Mouse (Mus musculus) spleen, embryonic (tissue): ENCODE data around the gene 2900011O08Rik.
"Not testable (repeated sequence)": the region's sequence is repeated elsewhere in the genome, so short reads cannot be mapped to it uniquely, and the experiment has no call there.

Experiments used
- CTCF ChIA-PET: fragments of 350-600 bp; sonication (Branson Sonifier 250); formaldehyde crosslinking; loops from one replicate; lab custom pipeline; 2022; lab: Charles Lee

Gene 2900011O08Rik

GRCm38 (mm10) chr16:13986574-13987478 lies at the start of gene 2900011O08Rik, which contains the start of gene Ifitm7:
Gene 2900011O08Rik, plus strand, starts transcription at chr16:13986604.
Gene Ifitm7, minus strand, starts transcription at chr16:13986888.
- CTCF ChIA-PET = no interaction called here

DNA sequence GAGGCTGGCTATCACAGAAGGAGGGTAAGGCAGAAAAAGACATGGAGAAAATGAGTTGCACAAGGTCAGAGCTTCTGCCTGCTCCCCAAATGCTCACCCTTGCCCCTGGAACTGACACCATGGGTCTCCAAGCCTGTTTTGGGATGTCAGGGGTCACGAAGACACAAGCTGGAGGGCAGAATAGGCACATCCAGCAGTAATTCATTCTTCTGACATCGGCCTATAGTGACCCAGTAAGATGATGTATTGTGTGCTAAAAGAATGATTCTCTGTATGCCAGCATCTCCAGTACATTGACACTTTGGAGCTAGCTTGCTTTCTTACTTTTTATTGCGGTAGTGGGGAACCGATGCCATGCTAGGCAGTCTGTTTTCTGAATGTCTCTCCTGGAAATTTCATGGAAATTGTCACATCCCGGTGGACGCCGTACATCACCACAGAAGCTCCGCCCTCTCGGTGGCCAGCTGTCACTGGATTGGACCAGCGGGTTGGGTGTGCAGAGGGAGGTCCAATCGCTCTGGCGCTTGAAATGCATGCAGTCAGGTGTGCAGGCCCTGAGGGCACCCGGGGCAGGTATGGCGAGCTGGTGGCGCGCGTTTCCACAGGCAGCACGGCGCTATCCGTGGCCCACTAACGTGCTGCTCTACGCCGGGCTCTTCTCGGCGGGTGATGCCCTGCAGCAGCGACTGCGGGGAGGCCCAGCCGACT lies 46.1 kb upstream of the 2900011O08Rik start:
- CTCF ChIA-PET = interaction anchor here (0.5 kb wide), 1 partner anchor 17 kb away, joined by 5 read pairs; no protein-coding TSS in a partner anchor

DNA sequence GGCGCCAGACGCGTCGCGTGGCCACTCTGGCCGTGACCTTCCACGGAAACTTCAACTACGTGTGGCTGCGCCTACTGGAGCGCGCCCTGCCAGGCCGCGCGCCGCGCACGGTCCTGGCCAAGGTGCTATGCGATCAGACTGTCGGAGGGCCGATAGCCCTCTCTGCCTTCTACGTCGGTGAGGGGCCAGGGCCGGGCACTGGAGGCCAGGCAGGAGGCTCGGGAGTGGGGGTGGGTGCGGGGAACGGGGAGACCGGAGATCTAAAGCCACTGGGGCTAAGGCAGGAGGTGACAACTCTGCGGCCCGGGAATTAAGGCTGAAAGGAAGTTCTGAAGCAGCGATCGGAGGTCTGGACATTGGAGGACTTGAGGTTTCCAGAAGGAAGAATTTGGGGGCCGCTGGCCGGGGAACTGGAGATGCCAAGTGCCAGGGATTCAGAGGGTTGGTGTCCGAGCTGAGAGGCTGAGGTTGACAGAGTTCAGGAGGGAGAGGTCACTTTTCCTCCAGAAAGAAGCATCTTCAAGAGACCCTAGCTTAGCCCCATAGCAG lies 45.5 kb upstream of the 2900011O08Rik start:
- CTCF ChIA-PET = interaction anchor here (0.5 kb wide), 1 partner anchor 17 kb away, joined by 5 read pairs; no protein-coding TSS in a partner anchor

DNA sequence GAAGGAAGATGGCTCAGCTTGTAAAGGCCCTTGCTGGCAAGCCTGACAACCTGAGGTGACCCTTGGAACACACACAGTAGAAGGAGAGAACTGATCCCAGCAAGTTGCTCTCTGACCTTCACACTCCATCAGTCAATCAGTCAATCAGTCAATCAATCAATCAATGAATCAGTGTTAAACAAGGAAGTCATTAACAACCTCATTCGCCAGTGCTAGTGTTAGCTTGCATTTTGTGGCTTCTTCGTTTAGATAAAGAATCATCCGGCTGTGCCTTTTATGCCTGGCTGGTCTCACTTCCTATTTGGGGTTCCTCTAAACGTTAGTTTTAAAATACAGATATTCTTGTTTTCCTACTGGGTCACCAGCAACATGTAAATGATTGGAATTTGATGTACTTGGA lies 42.2 kb upstream of the 2900011O08Rik start:
- CTCF ChIA-PET = no interaction called here

- CTCF ChIA-PET = no interaction called here
Measured at GRCm38 (mm10) chr16:13944752-13945151, 41.7 kb upstream of the 2900011O08Rik start.

GRCm38 (mm10) chr16:13945153-13945552 lies 41.3 kb upstream of the 2900011O08Rik start:
- CTCF ChIA-PET = no interaction called here

- CTCF ChIA-PET = no interaction called here
Measured at GRCm38 (mm10) chr16:13946306-13946705, 40.1 kb upstream of the 2900011O08Rik start.

- CTCF ChIA-PET = no interaction called here
Measured at GRCm38 (mm10) chr16:13951245-13951644, 35.2 kb upstream of the 2900011O08Rik start.

DNA sequence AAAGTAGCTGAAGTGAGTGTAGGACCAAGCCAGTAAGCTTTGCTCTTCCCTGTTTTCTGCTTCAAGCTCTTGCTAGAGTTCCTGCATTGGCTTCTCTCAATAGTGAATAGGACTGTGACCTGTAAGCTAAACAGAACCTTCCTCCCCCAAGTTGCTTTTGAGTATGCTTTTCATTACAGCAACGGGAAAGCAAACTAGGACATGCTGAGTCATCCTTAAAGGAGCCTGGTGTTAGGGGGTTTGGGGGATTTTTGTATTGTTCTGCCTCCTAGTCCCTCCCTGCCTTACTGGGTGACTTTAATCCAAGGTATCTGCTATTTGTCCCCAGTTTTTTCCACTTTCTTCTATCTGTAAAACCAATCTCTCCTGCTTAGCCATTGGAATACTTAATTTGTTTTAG lies 24.4 kb upstream of the 2900011O08Rik start:
- CTCF ChIA-PET = no interaction called here

- CTCF ChIA-PET = no interaction called here
Measured at GRCm38 (mm10) chr16:13969096-13969495, 17.3 kb upstream of the 2900011O08Rik start.

GRCm38 (mm10) chr16:13972051-13972450 lies 14.4 kb upstream of the 2900011O08Rik start:
- CTCF ChIA-PET = no interaction called here

DNA sequence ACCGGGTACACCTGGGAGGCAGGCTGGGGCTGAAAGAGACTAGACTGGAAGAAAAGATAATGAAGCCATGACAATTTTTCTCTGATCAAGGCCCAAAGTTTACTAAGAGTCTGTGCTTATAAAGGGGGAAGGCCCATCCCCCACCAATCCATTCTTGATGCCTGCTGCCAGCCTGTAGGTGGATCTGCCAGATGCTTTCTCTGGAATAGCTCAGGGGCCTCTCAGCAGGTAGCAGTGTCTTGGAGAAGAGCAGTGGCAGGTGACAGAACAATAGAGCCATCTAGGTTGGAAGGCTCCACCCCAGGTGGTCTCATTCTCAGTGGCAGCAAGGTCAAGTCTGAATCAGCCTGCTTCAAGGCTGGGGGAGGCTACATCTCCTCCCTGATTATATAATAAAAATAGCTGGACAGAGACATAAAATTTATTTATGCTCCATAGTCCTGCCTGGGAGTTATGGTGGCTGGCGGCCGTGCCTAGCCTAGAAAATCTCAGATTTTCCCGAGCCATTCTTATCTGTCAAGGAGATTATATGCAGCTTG lies 10.0 kb upstream of the 2900011O08Rik start:
- CTCF ChIA-PET = not testable (repeated sequence)

DNA sequence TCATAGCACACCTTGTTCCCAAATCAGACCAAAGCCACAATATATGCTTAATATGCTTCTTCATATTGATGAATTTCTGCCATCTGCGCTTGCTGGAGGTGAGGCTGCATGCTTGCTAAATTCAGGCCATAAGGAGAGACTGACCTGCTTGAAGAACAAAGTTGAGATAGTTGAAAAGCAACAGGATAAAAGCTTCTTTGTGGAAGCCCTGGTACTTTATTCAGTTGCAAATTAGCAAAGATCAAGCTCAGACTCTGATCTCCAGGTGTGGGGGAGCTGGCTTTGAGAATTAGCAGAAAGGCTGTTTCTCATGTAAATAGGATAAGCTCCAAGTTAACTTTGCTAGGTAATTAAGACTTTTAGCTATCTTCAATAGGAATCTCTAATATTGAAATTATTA lies 9.4 kb upstream of the 2900011O08Rik start:
- CTCF ChIA-PET = not testable (repeated sequence)

DNA sequence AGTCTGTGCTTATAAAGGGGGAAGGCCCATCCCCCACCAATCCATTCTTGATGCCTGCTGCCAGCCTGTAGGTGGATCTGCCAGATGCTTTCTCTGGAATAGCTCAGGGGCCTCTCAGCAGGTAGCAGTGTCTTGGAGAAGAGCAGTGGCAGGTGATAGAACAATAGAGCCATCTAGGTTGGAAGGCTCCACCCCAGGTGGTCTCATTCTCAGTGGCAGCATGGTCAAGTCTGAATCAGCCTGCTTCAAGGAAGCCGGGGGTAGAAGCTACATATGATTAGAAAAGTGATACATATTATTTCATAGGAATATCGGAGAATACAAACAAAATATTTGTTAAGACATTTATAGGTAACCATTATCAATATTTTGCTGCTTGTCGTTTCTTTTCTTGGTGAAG lies 4.7 kb upstream of the 2900011O08Rik start:
- CTCF ChIA-PET = not testable (repeated sequence)

GRCm38 (mm10) chr16:13983161-13983560 lies 3.2 kb upstream of the 2900011O08Rik start:
- CTCF ChIA-PET = no interaction called here

- CTCF ChIA-PET = no interaction called here
Measured at GRCm38 (mm10) chr16:13986197-13986573, 219 bp upstream of the 2900011O08Rik start.

- CTCF ChIA-PET = no interaction called here
Measured at GRCm38 (mm10) chr16:13992518-13993248, 6.3 kb downstream of the 2900011O08Rik start.

DNA sequence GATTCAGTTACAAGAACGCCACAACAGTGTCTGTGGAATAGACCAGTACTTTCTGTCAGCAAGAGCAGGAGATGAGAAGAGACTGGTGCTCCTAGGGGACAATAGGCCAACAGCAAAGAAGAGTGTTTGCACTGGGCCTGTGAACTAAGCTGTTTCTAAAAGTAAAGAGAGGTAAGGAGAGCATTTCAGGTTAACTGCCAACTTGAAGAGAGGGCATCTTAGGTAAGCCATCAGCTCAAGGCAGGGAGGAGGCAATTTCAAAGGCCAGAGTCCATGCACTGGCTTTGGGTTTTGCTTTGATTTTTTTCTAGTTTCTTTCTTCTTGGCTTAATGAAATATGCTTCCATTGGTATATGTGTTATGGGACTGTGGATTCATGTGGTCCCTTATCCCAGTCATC lies 7.7 kb downstream of the 2900011O08Rik start:
- CTCF ChIA-PET = no interaction called here

DNA sequence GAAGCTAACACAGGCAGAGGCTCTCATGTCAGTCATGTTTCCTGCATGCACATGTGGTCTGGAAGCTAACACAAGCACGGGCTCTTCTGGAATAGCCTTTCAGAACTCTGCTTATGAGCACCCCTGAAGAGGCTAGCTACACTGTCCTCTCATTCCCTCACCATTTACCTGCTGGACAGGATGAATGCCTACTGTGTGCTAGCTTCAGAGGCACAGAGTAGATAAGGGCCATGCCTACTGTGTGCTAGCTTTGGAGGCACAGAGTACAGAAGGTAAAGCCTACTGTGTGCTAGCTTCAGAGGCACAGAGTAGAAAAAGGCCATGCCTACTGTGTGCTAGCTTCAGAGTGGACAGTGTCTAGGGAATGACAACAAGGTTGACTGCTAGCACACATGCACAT lies 8.1 kb downstream of the 2900011O08Rik start:
- CTCF ChIA-PET = no interaction called here

DNA sequence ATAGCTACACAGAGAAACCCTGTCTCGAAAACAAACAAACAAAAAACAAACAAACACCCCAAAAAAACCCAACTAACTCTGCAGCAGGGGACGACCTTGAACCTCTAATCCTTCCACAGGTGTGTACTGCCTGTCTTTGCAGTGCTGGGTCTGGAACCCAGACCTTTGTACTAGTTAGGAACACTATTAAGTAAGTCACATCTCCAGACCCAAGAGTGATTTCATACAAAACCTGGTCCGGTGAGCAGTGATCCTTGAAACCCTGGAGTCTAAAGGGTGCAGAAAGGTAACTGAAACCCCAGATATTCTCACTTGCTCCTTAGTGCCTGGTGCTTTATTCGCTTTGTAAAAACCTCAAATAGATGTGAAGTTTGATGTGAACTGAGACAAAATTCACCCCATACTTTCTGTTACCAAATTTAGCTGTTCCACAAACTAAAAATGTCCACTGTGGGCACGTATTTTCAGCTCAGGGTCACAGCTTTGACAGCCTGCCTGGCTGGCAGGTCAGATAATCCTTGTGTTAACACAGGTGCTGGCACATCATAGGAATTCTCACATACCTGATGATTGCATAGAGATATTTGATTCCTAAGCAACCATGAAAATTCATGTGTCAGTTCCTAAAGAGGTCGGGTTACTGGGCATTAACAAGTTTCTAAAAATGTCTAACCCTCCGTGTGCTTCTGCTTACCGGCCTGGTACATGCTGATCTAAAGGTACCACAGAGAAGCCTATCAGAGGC lies 17.2 kb downstream of the 2900011O08Rik start:
- CTCF ChIA-PET = no interaction called here

GRCm38 (mm10) chr16:14004170-14004569 lies 17.8 kb downstream of the 2900011O08Rik start:
- CTCF ChIA-PET = no interaction called here
